Mouse (Mus musculus): ENCODE measurements around the gene Rheb.
"Not testable (repeated sequence)": the region's sequence is repeated elsewhere in the genome, so short reads cannot be mapped to it uniquely, and the experiment has no call there.

Gene Rheb

GRCm38 (mm10) chr5:24841662-24842273 lies 656 bp downstream of the Rheb start:
- peak; percentile 58 for DNase-seq

GRCm38 (mm10) chr5:24840975-24841431 lies 1.4 kb downstream of the Rheb start:
- no peak for DNase-seq

- DNase-seq = no peak
Observed at GRCm38 (mm10) chr5:24834491-24834890, 7.9 kb downstream of the Rheb start.

- DNase-seq = no peak
Observed at GRCm38 (mm10) chr5:24831912-24832311, 10.5 kb downstream of the Rheb start.

- no peak for DNase-seq
Observed at GRCm38 (mm10) chr5:24828446-24828845, 14.0 kb downstream of the Rheb start.

GRCm38 (mm10) chr5:24827173-24827572 lies 15.3 kb downstream of the Rheb start:
- no peak for DNase-seq

- no peak for DNase-seq
Observed at GRCm38 (mm10) chr5:24826056-24826770, 16.2 kb downstream of the Rheb start.

GRCm38 (mm10) chr5:24825365-24826055 lies 16.9 kb downstream of the Rheb start:
- no peak for DNase-seq

GRCm38 (mm10) chr5:24823864-24824405 lies 18.5 kb downstream of the Rheb start:
- DNase-seq = no peak

GRCm38 (mm10) chr5:24822781-24823180 lies 19.6 kb downstream of the Rheb start:
- DNase-seq = peak; percentile 47

- not testable (repeated sequence) for DNase-seq
Observed at GRCm38 (mm10) chr5:24822231-24822630, 20.2 kb downstream of the Rheb start.

GRCm38 (mm10) chr5:24821403-24821841 lies 21.0 kb downstream of the Rheb start:
- DNase-seq = peak; percentile 54

GRCm38 (mm10) chr5:24820627-24821026 lies 21.8 kb downstream of the Rheb start:
- peak; percentile 53 for DNase-seq

- no peak for DNase-seq
Observed at GRCm38 (mm10) chr5:24817191-24817590, 25.2 kb downstream of the Rheb start.

- no peak for DNase-seq
Observed at GRCm38 (mm10) chr5:24813946-24814345, 28.5 kb downstream of the Rheb start.

- DNase-seq = no peak
Observed at GRCm38 (mm10) chr5:24813005-24813404, 29.4 kb downstream of the Rheb start.

- DNase-seq = no peak
Observed at GRCm38 (mm10) chr5:24805222-24805621, 37.2 kb downstream of the Rheb start.

GRCm38 (mm10) chr5:24804661-24805060 lies 37.8 kb downstream of the Rheb start:
- peak; percentile 0 for DNase-seq

- peak; percentile 0 for DNase-seq
Observed at GRCm38 (mm10) chr5:24801841-24802624, 40.4 kb downstream of the Rheb start.

GRCm38 (mm10) chr5:24800416-24800815 lies 42.0 kb downstream of the Rheb start:
- no peak for DNase-seq

GRCm38 (mm10) chr5:24798639-24799038 lies 43.8 kb downstream of the Rheb start:
- DNase-seq = no peak

GRCm38 (mm10) chr5:24797858-24798257 lies 44.6 kb downstream of the Rheb start:
- DNase-seq = no peak

GRCm38 (mm10) chr5:24792961-24793360 lies 49.5 kb downstream of the Rheb start:
- DNase-seq = no peak

All from cerebellum, adult 9-10 months (tissue).